Comparison of ENCODE assay signal across 9 mouse cellular contexts in the genomic region with DNA sequence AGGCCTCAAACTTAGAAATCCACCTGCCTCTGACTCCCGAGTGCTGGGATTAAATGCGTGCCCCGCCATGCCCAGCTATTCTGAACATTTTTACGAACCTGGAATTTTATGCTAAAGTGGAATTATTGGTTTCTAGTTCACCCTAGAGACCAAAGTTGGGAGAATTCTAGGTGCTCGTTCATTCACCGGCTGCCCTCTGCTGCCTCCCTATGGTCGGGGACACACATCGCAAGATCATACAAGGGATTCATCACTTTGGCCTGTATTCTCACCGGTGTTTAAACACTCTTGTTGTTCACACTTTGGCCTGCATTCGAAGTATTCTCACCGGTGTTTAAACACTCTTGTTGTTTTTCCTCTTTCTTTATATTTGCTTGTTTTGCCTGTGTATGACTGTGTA. TPM values are rescaled to one million over a fixed set of nuclear protein-coding genes. Genes with fewer than 3 reads are reported as not detected.
DNase-seq lines count a peak whose midpoint lies in the region; ATAC-seq lines count a peak whose summit lies in the region.
"Had no signal": no experiment of that assay in that cellular context is flagged by ENCODE, and none has a peak within 500 bp of the region (broad histone marks: within the 10 kb centered on the region; RNA-seq: fewer than 3 reads in every experiment).

No protein-coding gene starts in this region.

- no peak for ATAC-seq in kidney, embryonic 16.5 days (ENCODE audit: low FRiP score, low TSS enrichment)
- ATAC-seq in neural tube, embryonic 11.5 days (ENCODE audit: insufficient read depth, low FRiP score, low TSS enrichment): no peak

- no peak overlapping the region for H3K27ac ChIP-seq in kidney, embryonic 16.5 days (ENCODE audit: low read length)
- H3K27ac ChIP-seq in limb, embryonic 10.5 days: no peak overlapping the region
- H3K27ac ChIP-seq in neural tube, embryonic 11.5 days (ENCODE audit: low read depth, low read length): no peak overlapping the region

- peak; percentile 71 for DNase-seq in kidney, adult 9 months
- DNase-seq in MN1 (ENCODE audit: low spot score): peak; percentile 77
- DNase-seq in cerebellum, postnatal 14 days: peak; percentile 85 to 87
- peak; percentile 76 to 84 for DNase-seq in heart, postnatal 14 days
- DNase-seq in limb, embryonic 10.5 days (ENCODE audit: low spot score): peak; percentile 71
- peak; percentile 58 for DNase-seq in neural tube, embryonic 11.5 days (ENCODE audit: low spot score)
- peak; percentile 83 for DNase-seq in thymus, postnatal 0 days (ENCODE audit: low spot score)

- H3K4me1 ChIP-seq in kidney, embryonic 16.5 days (ENCODE audit: insufficient read depth, low read length): peaks cover 17% of the 10 kb centered on the region
- H3K4me1 ChIP-seq in limb, embryonic 10.5 days: peaks cover 14% of the 10 kb centered on the region
- H3K4me1 ChIP-seq in neural tube, embryonic 11.5 days (ENCODE audit: control insufficient read depth, insufficient read depth, low read length): peaks cover 13% of the 10 kb centered on the region

- no peak overlapping the region for H3K4me3 ChIP-seq in kidney, embryonic 16.5 days (ENCODE audit: low read length)
- no peak overlapping the region for H3K4me3 ChIP-seq in limb, embryonic 10.5 days
- H3K4me3 ChIP-seq in neural tube, embryonic 11.5 days (ENCODE audit: low read depth, low read length): no peak overlapping the region
- H3K4me3 ChIP-seq: embryonic facial prominence, embryonic 15.5 days had no signal

- H3K27me3 ChIP-seq in kidney, embryonic 16.5 days (ENCODE audit: insufficient read depth, low read length): no peaks in the 10 kb centered on the region
- H3K27me3 ChIP-seq in limb, embryonic 10.5 days (ENCODE audit: low read depth, poor library complexity, severe bottlenecking): no peaks in the 10 kb centered on the region
- no peaks in the 10 kb centered on the region for H3K27me3 ChIP-seq in neural tube, embryonic 11.5 days (ENCODE audit: control insufficient read depth, insufficient read depth, low read length)
- H3K27me3 ChIP-seq: embryonic facial prominence, embryonic 15.5 days had no signal

- H3K9ac ChIP-seq in kidney, embryonic 16.5 days (replicated peaks; ENCODE audit: low read length): no peak overlapping the region
- no peak overlapping the region for H3K9ac ChIP-seq in neural tube, embryonic 11.5 days (ENCODE audit: low read length)
- H3K9ac ChIP-seq: embryonic facial prominence, embryonic 15.5 days had no signal

- no peaks in the 10 kb centered on the region for H3K9me3 ChIP-seq in kidney, embryonic 16.5 days (ENCODE audit: low read length)
- no peaks in the 10 kb centered on the region for H3K9me3 ChIP-seq in limb, embryonic 10.5 days (replicated peaks)
- H3K9me3 ChIP-seq in neural tube, embryonic 11.5 days (ENCODE audit: control insufficient read depth, low read length): no peaks in the 10 kb centered on the region
- H3K9me3 ChIP-seq: embryonic facial prominence, embryonic 15.5 days had no signal

- no peaks in the 10 kb centered on the region for H3K36me3 ChIP-seq in kidney, embryonic 16.5 days (ENCODE audit: insufficient read depth, low read length)
- no peaks in the 10 kb centered on the region for H3K36me3 ChIP-seq in limb, embryonic 10.5 days
- no peaks in the 10 kb centered on the region for H3K36me3 ChIP-seq in neural tube, embryonic 11.5 days (ENCODE audit: control insufficient read depth, insufficient read depth, low read length)
- H3K36me3 ChIP-seq: embryonic facial prominence, embryonic 15.5 days had no signal

- 12% methylated on average over 11 of the region's 11 CpGs for WGBS in kidney, embryonic 16.5 days
- 13% methylated on average over 11 of the region's 11 CpGs for WGBS in limb, embryonic 10.5 days
- WGBS in neural tube, embryonic 11.5 days: 13% methylated on average over 11 of the region's 11 CpGs

- intact Hi-C loops in heart, postnatal 14 days (cut with DNase I): loop anchor here (1.0 to 5.0 kb wide), 4 partner anchors 33 to 155 kb away; no protein-coding TSS in a partner anchor

- H3K4me2 ChIP-seq in kidney, embryonic 16.5 days (replicated peaks; ENCODE audit: low read depth, low read length): no peak overlapping the region
- no peak overlapping the region for H3K4me2 ChIP-seq in neural tube, embryonic 11.5 days (ENCODE audit: low read depth)
- H3K4me2 ChIP-seq: embryonic facial prominence, embryonic 15.5 days had no signal

RNA-seq across cellular contexts. Expression of a gene that starts 3.0 kb away (rescaled TPM):
- polyA plus RNA-seq in kidney, embryonic 16.5 days (2015; fragmentation: Nextera tagmentation; extraction: Ambion mirVana): 78.4 and 79.6 TPM in 2 replicates
- total RNA-seq in heart, postnatal 14 days (2021): 1 to 10 TPM; 8.5 to 9.9 TPM
- polyA plus RNA-seq in limb, embryonic 10.5 days (2016; fragmentation: Nextera tagmentation; extraction: Ambion mirVana): 64.9 and 69.8 TPM in 2 replicates
- 31.1 and 33.9 TPM in 2 replicates for polyA plus RNA-seq in neural tube, embryonic 11.5 days (2014; fragmentation: Nextera tagmentation; extraction: Ambion mirVana)
- polyA plus RNA-seq in thymus, postnatal 0 days (2015; fragmentation: Nextera tagmentation; extraction: Ambion mirVana): 15.4 and 20.3 TPM in 2 replicates

RNA-seq across cellular contexts. Expression of a gene that starts 3.1 kb away (rescaled TPM):
- polyA plus RNA-seq in kidney, embryonic 16.5 days (2015; fragmentation: Nextera tagmentation; extraction: Ambion mirVana): 16.7 and 20.7 TPM in 2 replicates
- 10 to 100 TPM; 32.1 to 32.4 TPM for total RNA-seq in heart, postnatal 14 days (2021)
- polyA plus RNA-seq in limb, embryonic 10.5 days (2016; fragmentation: Nextera tagmentation; extraction: Ambion mirVana): 38.2 and 40.2 TPM in 2 replicates
- polyA plus RNA-seq in neural tube, embryonic 11.5 days (2014; fragmentation: Nextera tagmentation; extraction: Ambion mirVana): 37.8 and 39.5 TPM in 2 replicates
- 10.5 and 10.9 TPM in 2 replicates for polyA plus RNA-seq in thymus, postnatal 0 days (2015; fragmentation: Nextera tagmentation; extraction: Ambion mirVana)

RNA-seq across cellular contexts. Expression of a gene that starts 30.1 kb away (rescaled TPM):
- polyA plus RNA-seq in kidney, embryonic 16.5 days (2015; fragmentation: Nextera tagmentation; extraction: Ambion mirVana): not detected in 2 replicates
- total RNA-seq in heart, postnatal 14 days (2021): not detected
- polyA plus RNA-seq in limb, embryonic 10.5 days (2016; fragmentation: Nextera tagmentation; extraction: Ambion mirVana): not detected in 2 replicates
- polyA plus RNA-seq in neural tube, embryonic 11.5 days (2014; fragmentation: Nextera tagmentation; extraction: Ambion mirVana): not detected in 2 replicates
- polyA plus RNA-seq in thymus, postnatal 0 days (2015; fragmentation: Nextera tagmentation; extraction: Ambion mirVana): 0.06 and 0.07 TPM in 2 replicates

RNA-seq across cellular contexts. Expression of a gene that starts 54.0 kb away (rescaled TPM):
- polyA plus RNA-seq in kidney, embryonic 16.5 days (2015; fragmentation: Nextera tagmentation; extraction: Ambion mirVana): 0.18 TPM in 1 of 2 replicates, not detected in the other
- not detected for total RNA-seq in heart, postnatal 14 days (2021)
- not detected in 2 replicates for polyA plus RNA-seq in limb, embryonic 10.5 days (2016; fragmentation: Nextera tagmentation; extraction: Ambion mirVana)
- polyA plus RNA-seq in neural tube, embryonic 11.5 days (2014; fragmentation: Nextera tagmentation; extraction: Ambion mirVana): 0.15 TPM in 1 of 2 replicates, not detected in the other
- polyA plus RNA-seq in thymus, postnatal 0 days (2015; fragmentation: Nextera tagmentation; extraction: Ambion mirVana): 0.27 and 0.64 TPM in 2 replicates
